Mouse (Mus musculus) liver, adult 2 months (tissue): ENCODE measurements at regions not wholly inside any gene's neighbourhood (a gene's known extent, or its start where the extent isn't known, plus 50 kb on each side); places are given as distances from the start of the nearest gene placed in this dataset.
"Not testable (repeated sequence)": the region's sequence is repeated elsewhere in the genome, so short reads cannot be mapped to it uniquely, and the experiment has no call there.

Source experiments
- DNase-seq: peaks from one replicate; pipeline ENCODE4 v3.0.0-alpha.2; 2011; ENCODE audit warnings: low read depth, low spot score; ENCODE audit errors: extremely low read depth
- H3K27ac ChIP-seq: fragments of 200-500 bp; replicated peaks from 2 replicates; pipeline ENCODE4 v1.5.1; 2012; ENCODE audit warnings: low read depth, mild to moderate bottlenecking, control low read depth, inconsistent platforms, low read length; ENCODE audit not compliant: insufficient read depth
- H3K27me3 ChIP-seq: fragments of 200-500 bp; 2 replicates; pipeline ENCODE4 v1.6.1; 2012; ENCODE audit warnings: mild to moderate bottlenecking, moderate library complexity, low read length, inconsistent platforms; ENCODE audit not compliant: control insufficient read depth, insufficient read depth
- H3K36me3 ChIP-seq: fragments of 200-500 bp; 2 replicates; pipeline ENCODE4 v1.6.1; 2012; ENCODE audit warnings: low read length, inconsistent platforms; ENCODE audit not compliant: control insufficient read depth, insufficient read depth
- H3K4me1 ChIP-seq: fragments of 200-500 bp; 2 replicates; pipeline ENCODE4 v1.6.1; 2011; ENCODE audit warnings: low read length; ENCODE audit not compliant: control insufficient read depth, insufficient read depth
- H3K4me3 ChIP-seq: fragments of 200-500 bp; 2 replicates; pipeline ENCODE4 v1.5.1; 2011; ENCODE audit warnings: low read depth, mild to moderate bottlenecking, control low read depth, low read length, moderate library complexity; ENCODE audit not compliant: insufficient read depth
- H3K79me2 ChIP-seq: fragments of 200-500 bp; 2 replicates; pipeline ENCODE4 v1.6.1; 2012; ENCODE audit warnings: inconsistent platforms, mild to moderate bottlenecking, low read length, moderate library complexity; ENCODE audit not compliant: control insufficient read depth, insufficient read depth
- H3K9ac ChIP-seq: fragments of 200-500 bp; 2 replicates; pipeline ENCODE4 v1.6.1; 2012; ENCODE audit warnings: low read depth, mild to moderate bottlenecking, control low read depth, inconsistent platforms, low read length
- CTCF ChIP-seq: fragments of 200-500 bp; IDR thresholded peaks from 2 replicates; pipeline ENCODE4 v1.5.1; 2011; ENCODE audit warnings: low read depth, low read length, control low read depth
- POLR2A ChIP-seq: fragments of 200-500 bp; IDR thresholded peaks from 2 replicates; pipeline ENCODE4 v1.6.1; 2011; ENCODE audit warnings: low read length, control low read depth; ENCODE audit not compliant: insufficient read depth; ENCODE audit errors: extremely low read depth
- WGBS: fragments of 180-500 bp; shearing (Covaris S2); methylation state at CpG from one replicate; pipeline ENCODE4 v1.1.7; 2018; 5-methylcytosine and 5-hydroxymethylcytosine counted together

DNA sequence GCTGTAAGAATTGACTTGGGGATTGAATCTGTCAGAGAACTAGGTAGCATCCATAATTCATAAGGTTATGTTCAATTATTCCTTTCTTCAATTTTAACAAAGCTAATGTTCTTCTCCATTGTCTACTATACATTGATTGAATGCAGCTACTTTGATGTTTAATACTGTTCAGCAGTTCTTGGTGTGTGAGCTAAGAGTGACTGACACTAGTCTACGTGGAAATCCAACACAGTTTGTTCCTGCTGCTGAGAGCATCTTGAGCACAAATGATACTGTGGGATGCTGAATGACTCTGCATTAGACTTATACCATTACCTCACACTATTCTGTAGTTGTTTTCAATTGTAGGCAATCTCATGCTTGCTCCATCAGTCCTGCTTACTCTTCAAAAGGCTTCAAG is 249.4 kb upstream of the Akr1e1 start:
- no peak for DNase-seq
- Histone ChIP-seq H3K9ac (no peak overlapping the region), H3K4me1 (no peaks in the 10 kb centered on the region), H3K27me3 (no peaks in the 10 kb centered on the region), H3K27ac (no peak overlapping the region), H3K4me3 (no peak overlapping the region), H3K36me3 (no peaks in the 10 kb centered on the region), H3K79me2 (no peaks in the 10 kb centered on the region)
- TF ChIP-seq POLR2A (no peak), CTCF (no peak)
- 80% methylated on average over 1 of the region's 1 CpGs for WGBS

DNA sequence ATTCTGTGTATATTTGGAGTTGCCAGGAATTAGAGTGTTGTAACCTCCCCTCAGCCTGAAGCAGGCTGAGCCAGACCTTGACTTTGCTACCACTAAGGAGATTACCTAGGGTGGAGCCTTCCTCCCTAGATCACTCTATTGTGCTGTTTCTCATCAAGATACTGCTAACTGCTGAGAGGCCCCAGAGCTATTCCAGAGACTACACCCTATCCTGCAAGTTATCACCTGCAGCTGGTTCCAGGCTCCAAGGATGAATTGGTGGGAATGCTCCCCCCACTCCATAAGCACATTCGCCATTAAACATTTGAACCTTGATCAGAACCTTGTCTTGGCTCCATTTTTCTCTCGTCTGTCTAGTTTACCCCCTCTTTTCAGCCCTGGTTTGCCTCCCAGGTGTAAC is 230.5 kb upstream of the Akr1e1 start:
- H3K4me3 ChIP-seq, H3K27ac ChIP-seq, H3K4me1 ChIP-seq, H3K9ac ChIP-seq, DNase-seq, H3K36me3 ChIP-seq, H3K27me3 ChIP-seq, H3K79me2 ChIP-seq: not testable (repeated sequence)
- WGBS = 83% methylated on average over 2 of the region's 2 CpGs

DNA sequence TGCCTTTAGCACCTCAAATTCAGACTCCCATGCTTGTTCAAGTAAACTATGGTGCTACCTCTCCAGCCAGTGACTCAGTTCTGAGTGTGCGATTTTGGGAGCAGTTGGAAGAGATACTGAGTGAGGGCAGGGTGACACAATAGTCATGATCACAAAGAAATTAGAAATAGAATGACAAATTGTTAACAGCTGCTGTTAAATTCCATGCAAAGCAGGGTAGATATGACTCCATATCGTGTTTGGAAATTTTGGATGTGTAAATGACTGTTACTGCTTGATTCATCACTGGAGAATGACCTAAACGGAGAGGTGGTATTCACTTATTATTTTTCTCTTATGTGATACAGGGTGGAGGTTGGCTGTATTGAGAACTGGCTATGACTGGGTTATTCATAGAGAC is 217.8 kb upstream of the Akr1e1 start:
- Histone ChIP-seq H3K4me1 (no peaks in the 10 kb centered on the region), H3K27me3 (no peaks in the 10 kb centered on the region), H3K27ac (no peak overlapping the region), H3K9ac (no peak overlapping the region), H3K79me2 (no peaks in the 10 kb centered on the region), H3K36me3 (no peaks in the 10 kb centered on the region), H3K4me3 (no peak overlapping the region)
- 84% methylated on average over 3 of the region's 3 CpGs for WGBS
- TF ChIP-seq POLR2A (no peak), CTCF (no peak)
- DNase-seq = no peak

DNA sequence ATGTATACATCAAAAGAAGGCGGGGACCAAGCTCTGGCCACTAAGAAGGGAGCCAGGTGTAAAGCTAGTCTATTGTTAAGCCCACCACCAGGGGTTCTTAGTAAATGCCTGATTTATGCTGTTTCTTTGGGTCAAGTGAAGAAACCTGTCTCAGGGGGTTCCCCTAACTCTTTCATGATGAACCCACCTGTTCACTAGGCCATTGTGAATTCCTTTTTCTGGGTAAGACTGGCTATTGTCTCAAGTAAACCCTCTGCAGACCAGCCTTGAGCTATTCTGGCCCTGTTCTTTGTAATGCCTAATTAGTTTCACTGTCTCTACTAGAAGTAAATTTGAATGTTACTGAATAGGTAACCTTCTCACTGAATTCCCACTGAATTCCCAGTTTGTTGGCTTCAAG is 216.8 kb upstream of the Akr1e1 start:
- 79% methylated on average over 1 of the region's 1 CpGs for WGBS
- H3K9ac ChIP-seq, DNase-seq, H3K27ac ChIP-seq, H3K27me3 ChIP-seq, H3K79me2 ChIP-seq, H3K4me3 ChIP-seq, H3K4me1 ChIP-seq, H3K36me3 ChIP-seq: not testable (repeated sequence)

DNA sequence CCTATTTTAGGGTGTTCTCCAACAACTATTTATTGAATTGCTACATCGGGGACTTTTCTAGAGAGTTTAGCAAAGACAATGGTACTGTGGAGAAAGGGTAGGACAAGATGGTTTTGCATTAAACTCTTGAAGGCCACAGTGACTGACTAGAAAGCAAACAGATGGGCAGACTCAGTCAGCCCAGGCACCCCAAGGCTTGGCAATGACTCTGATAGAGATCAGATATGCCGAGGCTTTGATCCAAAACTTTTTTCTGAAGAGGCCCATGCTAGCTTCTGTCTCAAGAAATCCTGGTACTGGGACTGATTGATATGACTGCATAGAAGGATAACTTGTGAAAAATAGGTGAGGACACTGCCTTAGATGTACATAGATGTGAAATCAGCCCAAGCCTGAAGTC is 197.9 kb upstream of the Akr1e1 start:
- WGBS = 86% methylated on average over 2 of the region's 2 CpGs
- Histone ChIP-seq H3K9ac (no peak overlapping the region), H3K36me3 (no peaks in the 10 kb centered on the region), H3K27me3 (no peaks in the 10 kb centered on the region), H3K79me2 (no peaks in the 10 kb centered on the region), H3K4me3 (no peak overlapping the region), H3K4me1 (no peaks in the 10 kb centered on the region), H3K27ac (no peak overlapping the region)
- TF ChIP-seq CTCF = no peak
- TF ChIP-seq POLR2A = no peak
- DNase-seq = no peak

DNA sequence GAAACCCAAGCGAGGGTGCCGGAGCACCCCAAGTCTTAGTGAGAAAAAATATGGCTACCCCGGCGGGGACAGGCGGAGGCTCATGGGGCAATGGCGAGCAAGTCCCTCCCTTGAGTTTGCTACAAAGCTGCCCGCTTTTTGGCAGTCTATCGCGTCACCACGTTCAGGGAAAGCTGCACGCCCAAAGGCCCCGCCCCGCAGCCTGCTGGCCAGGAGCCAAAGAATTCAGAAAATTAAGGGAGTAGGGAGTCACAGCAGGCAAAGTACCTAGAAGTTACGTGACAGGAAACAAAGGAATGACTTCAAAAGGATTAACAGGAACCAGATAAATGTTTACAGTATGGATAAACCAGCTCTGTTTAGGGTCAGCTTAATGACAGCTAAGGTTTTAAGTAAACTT is 191.7 kb upstream of the Akr1e1 start:
- WGBS = 87% methylated on average over 14 of the region's 14 CpGs
- Histone ChIP-seq H3K36me3 (no peaks in the 10 kb centered on the region), H3K27ac (no peak overlapping the region), H3K4me3 (no peak overlapping the region), H3K9ac (no peak overlapping the region), H3K79me2 (no peaks in the 10 kb centered on the region), H3K4me1 (no peaks in the 10 kb centered on the region), H3K27me3 (no peaks in the 10 kb centered on the region)
- DNase-seq = no peak
- no peak for TF ChIP-seq POLR2A
- no peak for TF ChIP-seq CTCF

DNA sequence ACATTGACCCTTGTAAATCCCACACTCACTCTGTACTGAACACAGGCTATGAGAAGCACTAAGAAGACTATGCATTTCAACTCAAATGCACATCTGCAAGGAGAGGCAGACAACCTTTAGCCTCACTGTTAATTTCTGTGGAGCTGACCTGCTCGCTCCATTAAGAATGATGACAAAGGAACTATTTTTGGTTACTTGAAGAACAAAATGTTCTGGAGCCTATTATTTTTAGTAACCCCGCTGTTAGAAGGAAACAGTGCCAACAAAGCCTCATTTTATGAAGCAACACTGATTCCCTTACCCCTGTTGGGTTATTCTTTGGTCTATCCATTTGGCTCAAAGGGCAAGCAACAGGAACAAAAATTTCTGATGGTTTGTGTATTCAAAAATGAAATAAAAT is 182.2 kb upstream of the Akr1e1 start:
- H3K36me3 ChIP-seq = no peaks in the 10 kb centered on the region
- no peak overlapping the region for H3K27ac ChIP-seq
- WGBS = 90% methylated on average over 2 of the region's 2 CpGs
- H3K79me2 ChIP-seq = no peaks in the 10 kb centered on the region
- H3K4me3 ChIP-seq = no peak overlapping the region
- H3K27me3 ChIP-seq = no peaks in the 10 kb centered on the region
- no peak for DNase-seq
- TF ChIP-seq POLR2A (no peak), CTCF (no peak)
- no peak overlapping the region for H3K9ac ChIP-seq
- H3K4me1 ChIP-seq = no peaks in the 10 kb centered on the region
